Mouse (Mus musculus): ENCODE measurements at regions not wholly inside any gene's neighbourhood (a gene's known extent, or its start where the extent isn't known, plus 50 kb on each side); places are given as distances from the start of the nearest gene placed in this dataset.

DNA sequence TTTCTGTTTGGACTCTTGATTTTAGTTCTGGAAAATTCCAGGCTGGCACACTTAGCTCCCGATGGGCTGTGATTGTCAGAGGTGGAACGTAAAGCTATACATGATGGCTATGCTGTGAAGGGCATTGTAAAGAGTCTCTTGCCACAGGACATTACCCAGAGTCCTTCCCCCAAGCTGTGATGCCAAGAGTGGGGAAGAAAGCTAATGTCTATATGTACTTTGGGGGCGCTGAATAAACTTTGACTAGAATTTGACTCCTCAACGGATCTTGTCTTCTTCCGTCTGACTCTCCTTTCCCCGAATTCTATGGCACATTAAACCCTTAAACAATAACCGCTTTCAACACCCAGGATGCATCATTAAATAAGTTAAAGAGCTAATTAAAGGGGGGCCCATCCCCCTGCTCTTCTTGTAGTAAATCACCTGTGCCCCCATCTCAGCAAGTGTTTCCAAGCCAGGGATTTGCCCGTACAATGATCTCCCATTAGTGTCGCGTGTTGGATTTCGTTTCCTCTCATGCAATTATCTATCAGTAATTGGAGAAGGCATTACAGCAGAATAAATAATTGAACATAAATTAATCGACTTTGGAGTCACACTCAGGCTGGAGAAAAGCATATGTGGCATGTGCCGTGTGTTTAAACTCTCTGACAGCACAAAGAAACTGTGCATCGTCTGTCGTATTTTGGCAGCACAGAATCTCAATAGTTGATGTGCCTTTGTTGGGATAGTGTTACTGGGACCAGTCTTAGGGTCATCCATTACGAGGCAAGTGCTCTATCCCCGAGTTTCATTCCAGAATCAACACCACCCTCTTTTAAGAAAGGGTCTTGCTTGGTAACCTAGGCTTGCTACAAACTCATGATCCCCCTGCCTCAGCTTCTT lies 343.9 kb downstream of the Nucb2 start:
- DNase-seq (ENCODE audit: low read depth in 2 of 2, low spot score in 2 of 2): no peak

DNA sequence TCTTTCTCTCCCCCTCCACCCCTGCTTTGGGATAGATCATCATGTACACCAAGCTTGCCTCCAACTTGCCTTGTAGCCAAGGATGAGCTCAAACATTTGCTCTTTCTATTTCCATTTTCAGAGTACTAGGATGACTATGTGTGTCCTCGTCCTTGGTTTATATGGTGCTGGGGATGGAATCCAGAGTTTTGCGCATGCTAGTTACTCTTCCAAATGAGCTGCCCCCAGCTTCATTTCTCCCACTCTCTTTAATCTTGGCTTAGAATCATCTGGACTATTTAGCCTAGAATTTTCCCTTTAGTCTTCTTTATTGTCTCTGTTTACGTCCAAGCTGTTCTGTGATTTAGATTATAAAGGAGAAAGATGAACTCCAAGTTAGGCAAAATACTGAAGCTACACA lies 349.2 kb downstream of the Nucb2 start:
- no peak for DNase-seq (ENCODE audit: low read depth in 2 of 2, low spot score in 2 of 2)

DNA sequence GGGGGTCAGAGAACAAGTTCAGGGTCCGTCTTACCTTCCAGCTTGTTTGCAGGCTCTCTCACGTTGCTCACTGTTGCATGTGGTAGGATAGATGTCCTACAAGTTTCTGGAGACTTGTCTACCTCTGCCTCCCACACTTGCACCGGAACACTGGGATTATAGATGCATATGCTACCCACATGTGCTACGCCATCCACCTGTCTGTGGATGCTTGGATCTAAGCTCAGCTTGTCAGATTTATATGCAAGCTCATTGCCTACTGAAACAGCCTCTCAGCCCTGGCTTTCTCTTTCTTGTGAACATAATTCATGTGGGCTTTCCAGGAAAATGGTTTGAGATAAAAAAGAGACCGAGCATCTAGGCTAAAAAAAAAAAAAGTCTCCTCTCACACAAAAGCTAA lies 353.0 kb downstream of the Nucb2 start:
- no peak for DNase-seq (ENCODE audit: low read depth in 2 of 2, low spot score in 2 of 2)

DNA sequence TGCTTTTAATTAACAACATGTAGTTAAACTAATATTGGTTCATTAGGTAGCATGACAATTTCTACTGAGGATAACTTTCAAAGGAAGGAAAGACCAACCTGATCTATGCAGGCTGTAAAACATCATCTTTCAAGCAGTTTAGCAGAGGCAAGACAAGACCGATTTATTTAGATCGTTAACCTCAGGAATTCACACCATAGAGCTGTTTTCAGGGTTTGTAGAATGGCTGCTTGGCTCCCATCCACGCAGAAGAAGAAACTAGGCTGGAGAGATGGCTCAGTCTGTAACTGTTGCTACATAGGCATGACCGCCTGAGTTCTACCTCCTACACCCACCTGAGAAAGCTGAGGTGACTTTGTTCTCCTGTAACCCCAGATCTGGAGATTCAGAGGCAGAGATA lies 353.6 kb downstream of the Nucb2 start:
- no peak for DNase-seq (ENCODE audit: low read depth in 2 of 2, low spot score in 2 of 2)

DNA sequence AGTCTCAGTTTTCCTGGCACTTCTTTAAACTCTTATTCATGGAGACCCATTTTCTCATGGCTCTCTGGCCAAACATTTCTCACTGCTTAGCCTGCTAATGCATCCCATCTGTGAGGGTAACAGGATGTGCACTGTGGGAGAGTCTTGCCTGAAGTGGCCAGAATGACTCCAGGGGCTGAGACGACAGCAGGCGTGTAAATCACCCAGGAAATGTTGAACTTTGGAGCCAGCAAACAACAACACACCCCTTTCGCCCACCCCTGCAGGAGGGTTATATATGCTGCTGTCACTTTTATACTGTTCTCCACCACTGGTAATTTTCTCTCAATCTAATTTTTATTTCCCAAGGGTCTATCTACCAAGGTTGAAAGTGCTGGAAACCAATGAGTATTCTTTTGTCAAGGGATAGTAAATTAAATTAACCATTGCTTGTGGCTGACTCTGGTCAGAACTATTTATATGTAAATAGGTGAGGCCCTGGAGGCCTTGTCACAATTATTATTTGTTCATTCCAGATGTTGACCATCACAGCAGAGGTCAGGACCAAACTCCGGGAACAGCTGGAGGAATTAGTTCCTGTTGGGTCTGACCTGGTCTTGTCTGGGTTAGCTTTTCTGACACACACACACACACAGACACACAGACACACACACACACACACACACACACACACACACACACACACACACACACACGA lies 378.2 kb downstream of the Nucb2 start:
- DNase-seq (ENCODE audit: low read depth in 2 of 2, low spot score in 2 of 2): no peak

DNA sequence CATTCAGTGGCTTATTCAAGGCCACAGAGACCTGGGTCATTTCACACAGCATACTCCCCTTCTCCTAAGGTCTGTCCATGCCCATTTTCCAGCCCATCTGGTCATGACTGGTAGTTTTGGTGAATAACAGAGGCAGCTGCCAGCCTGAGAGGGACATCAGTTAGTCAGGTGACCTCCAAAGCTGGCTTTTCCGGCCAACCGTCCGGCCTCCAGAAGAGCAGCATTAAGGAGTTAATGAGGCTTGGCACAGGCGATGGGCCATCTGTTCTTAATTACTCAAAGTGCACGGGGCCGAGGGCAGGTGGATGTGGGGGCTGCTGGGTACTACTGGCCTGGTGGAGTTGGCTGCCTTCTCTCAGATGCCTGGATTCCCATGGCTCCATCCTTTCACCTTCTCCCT lies 389.7 kb downstream of the Nucb2 start:
- no peak for DNase-seq (ENCODE audit: low read depth in 2 of 2, low spot score in 2 of 2)

DNA sequence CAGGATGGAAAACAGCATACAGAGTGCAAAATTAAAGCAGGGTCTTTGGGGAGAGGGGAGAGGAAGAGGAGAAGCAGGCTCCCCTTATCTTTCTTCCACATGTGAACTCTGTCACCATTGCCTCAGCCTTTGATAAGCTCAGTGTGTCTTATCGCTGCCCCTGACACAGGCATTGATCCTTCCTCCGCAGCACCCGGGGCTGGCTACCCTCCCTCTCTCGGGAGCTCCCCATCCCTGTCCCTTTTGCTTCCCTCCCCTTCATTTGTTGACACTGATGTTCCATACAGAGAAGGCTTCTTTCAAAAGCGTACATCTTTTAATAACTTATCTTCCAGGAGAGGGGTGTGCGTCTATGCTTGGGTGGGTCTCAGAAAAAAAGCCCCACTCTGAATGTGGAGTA lies 411.6 kb downstream of the Nucb2 start:
- DNase-seq (ENCODE audit: low read depth in 2 of 2, low spot score in 2 of 2): no peak

DNA sequence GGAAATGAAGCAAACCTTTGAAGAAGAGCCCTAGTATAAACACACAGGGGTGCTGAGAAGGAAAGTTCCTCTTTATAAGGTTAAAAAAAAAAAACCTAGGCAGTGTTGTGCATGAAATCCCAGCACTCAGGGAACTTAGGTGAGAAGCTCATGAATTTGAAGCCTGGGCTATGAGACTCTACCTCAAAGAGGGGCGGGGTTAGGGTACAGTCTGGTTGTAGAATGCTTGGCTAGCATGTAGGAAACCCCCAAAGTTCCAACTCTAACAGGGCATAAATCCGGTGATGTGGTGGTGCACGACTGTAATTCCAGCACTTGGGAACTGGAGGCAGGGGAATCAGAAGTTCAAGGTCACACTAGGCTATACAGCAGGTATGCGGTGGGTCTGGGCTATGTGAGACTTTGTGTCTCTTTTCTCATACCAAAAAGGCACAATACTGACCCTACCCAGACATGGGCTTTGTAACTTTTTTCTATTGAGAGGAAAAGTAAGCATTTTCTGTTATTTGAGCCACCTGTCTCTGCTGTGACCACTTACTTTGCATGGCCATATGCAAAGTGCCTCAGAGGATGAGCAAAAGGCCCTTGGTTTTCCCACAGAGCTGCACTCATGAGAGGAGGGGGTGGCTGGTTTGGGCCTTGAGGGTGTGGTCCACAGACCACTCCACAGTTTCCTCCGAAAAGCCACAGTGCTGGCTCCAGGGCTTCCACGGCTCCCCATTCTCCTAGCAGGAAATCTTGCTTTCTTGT lies 413.9 kb downstream of the Nucb2 start:
- no peak for DNase-seq (ENCODE audit: low read depth in 2 of 2, low spot score in 2 of 2)

DNA sequence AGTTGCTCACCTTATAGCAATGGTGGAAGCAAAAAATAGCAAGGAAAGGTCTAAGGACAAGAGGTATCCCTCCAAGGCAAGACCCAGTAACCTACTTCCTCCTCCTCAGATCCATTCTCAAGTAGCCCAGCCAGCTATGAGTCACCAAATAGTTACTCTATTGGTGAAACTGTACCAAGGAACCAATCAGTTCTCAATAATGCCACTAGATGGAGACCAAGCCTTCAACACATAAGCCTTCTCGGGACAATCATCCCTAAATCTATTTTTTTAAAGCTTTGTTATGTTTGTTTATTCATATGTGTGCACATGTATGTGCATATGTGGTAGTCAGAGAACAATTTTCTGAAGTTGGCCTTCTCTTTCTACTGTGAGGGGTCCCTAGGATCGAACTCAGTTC lies 434.3 kb upstream of the Xylt1 start:
- no peak for DNase-seq (ENCODE audit: low read depth in 2 of 2, low spot score in 2 of 2)

DNA sequence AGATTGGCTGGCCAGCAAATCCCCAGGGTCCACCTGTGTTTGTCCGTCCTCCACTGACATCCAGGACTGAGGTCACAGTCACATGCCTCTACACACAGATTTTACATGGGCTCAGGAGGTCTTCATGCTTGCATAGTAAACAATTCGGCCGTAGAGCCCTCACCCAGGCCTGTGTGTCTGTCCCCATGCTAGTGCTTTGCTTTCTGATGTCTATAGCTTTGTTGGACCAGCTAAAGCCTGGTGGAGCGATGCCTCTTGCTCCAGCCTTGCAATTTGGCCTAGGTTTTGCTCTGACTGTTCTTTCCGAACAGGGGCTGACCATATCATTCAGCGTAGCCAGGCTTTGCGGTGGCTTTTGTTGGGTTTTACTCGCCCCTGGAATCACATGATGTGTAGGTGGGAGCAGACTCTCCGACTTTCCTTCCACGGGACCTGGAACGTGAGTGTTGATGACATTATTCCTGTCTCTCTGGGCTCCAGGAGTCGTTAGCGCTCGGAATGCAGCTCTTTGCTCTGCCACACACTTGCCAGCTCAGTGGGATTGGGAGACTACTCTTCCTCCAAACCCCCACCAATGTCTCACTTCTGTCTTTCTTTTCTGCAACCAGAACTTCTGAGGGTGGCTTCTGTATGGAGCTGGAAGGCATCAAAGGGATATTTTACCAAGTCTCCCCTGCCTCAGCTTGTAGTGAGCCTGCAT lies 421.4 kb upstream of the Xylt1 start:
- no peak for DNase-seq (ENCODE audit: low read depth in 2 of 2, low spot score in 2 of 2)

DNA sequence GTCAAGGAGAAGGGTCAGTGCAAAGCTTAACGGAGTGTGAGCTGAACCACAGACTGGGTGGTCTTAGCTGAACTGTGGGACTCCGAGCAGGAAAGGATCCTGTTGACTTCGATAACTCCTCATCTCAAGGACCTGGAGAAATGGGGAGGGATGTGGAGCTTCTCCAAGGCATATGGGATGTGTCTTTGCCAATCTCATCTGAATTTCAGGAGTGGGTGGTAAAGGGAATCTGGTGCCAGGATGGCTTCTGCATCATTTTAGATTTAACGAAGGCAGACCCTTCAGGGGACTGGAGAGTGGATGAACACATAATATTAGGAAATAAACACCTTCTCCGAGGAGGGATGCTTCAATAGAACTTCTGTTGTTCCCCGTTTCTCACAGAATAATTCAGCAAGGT lies 416.9 kb upstream of the Xylt1 start:
- no peak for DNase-seq (ENCODE audit: low read depth in 2 of 2, low spot score in 2 of 2)

DNA sequence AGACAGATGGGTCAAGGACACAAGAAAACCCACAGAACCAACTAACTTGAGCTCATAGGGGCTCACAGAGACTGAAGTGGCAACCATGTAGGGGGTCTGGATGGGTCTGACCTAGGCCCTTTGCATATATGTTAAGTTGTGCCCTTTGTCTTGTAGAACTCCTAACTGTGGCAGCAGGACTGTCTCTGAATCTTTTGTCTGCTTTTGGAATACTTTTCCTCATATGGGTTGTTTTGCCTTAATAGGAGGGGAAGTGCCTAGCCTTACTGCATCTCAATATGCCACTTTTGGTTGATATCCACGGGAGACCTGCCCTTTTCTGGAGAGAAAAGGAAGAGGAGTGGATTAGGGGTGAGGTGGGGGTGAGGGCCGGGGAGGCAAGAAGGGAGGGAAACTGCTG lies 389.4 kb upstream of the Xylt1 start:
- no peak for DNase-seq (ENCODE audit: low read depth in 2 of 2, low spot score in 2 of 2)

DNA sequence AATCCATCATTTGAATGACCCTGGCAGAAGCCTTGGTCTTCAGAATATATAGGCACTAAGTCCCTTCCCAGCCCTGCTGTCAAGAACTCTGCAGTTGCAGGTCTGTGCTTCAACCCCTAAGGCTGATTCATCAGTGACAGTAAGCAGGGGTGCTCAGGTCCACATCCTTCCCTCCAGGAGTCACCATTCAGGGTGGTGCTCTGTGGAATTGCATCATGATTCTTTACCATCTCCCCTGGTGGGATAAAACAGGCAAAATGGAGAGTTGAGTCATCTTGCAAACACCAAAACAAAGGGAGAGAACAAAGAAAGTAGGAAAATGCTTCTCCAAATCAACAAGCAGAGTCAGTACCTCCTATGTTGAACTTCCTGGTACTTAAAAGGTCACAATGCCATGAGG lies 388.6 kb upstream of the Xylt1 start:
- no peak for DNase-seq (ENCODE audit: low read depth in 2 of 2, low spot score in 2 of 2)

DNA sequence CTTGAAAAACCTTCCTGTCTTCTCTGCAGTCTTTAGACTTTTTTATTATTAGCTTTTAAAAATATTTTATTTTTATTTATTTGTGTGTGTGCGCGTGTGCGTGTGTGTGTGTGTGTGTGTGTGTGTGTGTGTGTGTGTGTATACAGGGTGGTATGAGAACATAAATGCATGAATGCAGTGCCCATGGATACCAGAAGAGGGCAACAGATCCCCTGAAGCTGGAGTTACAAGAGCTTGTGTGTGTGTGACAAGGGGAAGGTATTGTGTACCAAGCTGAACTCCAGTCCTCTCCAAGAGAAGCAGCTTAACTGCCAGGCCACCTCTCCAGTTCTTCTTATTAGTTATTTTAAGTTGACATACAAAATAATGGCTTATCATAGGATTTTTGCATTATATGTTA lies 385.0 kb upstream of the Xylt1 start:
- DNase-seq (ENCODE audit: low read depth in 2 of 2, low spot score in 2 of 2): no peak

DNA sequence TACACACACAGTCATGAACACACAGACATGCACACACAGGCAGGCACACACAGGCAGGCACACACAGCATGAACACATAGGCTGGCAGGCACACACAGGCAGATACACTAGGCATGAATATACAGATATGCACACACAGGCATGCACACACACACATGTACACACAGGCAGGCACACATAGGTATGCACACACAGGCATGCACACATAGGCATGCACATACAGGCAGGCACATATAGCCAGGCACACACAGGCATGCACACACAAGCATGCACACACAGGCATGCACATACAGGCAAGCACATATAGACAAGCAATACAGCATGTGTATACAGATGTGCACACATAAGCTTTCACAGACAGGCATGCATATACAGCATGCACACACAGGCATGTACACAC lies 377.6 kb upstream of the Xylt1 start:
- no peak for DNase-seq (ENCODE audit: low read depth in 2 of 2, low spot score in 2 of 2)

DNA sequence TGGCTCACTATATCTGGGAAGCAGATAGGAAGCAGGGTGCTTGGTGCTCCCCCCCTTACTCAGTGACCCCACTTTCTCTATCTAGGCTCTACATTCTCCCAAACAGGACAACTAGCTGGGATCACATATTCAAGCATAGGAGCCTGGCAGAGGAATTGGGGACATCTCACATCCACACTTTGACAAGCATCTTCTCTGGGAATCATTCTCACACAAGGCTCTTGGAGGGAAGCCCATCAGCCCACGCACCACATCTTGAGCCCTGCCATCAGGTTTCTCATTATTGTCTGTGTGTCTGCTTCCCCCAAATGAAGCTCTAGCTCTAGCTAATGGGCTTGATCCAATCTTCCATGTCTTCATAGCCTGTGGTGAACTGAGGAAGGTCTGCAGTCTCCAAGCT lies 362.4 kb upstream of the Xylt1 start:
- no peak for DNase-seq (ENCODE audit: low read depth in 2 of 2, low spot score in 2 of 2)

DNA sequence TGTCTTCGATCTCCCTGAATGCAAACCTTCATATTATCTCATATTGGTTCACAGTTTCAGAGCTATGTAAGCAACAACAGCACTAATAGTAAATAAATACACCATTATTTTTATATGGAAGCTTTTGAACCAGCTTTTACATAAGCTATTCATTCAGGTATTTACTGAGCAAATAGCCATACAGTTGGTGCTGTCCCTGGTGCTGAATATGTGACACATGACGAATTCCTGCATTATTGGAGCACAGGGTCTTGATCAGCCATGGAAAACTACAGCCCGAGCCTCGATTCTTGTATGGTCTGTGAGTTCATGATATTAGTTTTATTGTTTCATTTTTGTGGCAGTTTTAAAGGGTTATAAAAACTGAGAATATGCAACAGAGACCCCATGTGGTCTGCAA lies 359.1 kb upstream of the Xylt1 start:
- DNase-seq (ENCODE audit: low read depth in 2 of 2, low spot score in 2 of 2): no peak

DNA sequence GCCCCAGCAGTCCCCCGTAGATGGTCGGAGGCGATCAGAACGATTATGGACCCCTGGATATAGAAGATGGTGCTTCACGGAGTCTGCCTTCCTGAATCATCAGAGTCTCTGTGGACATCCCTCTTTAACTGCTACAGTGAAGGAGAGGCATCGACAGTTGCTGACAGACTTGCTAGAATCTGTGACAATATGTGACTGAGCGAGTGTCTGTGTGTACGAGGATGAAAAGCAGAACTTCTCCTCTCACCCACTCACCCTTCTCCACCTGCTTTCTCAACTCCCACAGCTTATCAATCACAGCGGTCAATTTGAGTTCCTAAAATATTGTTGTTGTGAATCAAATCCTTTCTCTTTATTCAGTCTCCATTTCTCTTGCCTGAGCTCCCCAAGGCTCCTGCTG lies 335.9 kb upstream of the Xylt1 start:
- no peak for DNase-seq (ENCODE audit: low read depth in 2 of 2, low spot score in 2 of 2)

DNA sequence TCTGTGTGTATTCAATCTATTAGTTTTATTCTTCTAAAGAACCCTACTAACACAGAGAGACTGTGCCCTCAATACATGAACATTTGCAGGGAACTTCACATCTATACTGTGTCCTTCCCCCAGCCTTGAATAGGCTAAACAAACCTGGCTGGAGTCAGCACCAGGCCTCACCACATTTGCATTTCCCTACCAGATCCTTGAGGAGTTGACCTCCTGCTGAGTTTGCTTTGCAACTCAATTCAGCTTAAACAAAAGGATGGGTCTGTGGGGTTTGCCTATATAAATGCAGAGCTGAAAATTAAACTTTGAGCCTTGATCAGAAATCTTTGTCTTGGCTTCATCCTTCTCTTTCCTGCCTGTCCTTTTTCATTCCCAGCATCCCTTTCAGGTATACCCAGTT lies 331.5 kb upstream of the Xylt1 start:
- DNase-seq (ENCODE audit: low read depth in 2 of 2, low spot score in 2 of 2): no peak

DNA sequence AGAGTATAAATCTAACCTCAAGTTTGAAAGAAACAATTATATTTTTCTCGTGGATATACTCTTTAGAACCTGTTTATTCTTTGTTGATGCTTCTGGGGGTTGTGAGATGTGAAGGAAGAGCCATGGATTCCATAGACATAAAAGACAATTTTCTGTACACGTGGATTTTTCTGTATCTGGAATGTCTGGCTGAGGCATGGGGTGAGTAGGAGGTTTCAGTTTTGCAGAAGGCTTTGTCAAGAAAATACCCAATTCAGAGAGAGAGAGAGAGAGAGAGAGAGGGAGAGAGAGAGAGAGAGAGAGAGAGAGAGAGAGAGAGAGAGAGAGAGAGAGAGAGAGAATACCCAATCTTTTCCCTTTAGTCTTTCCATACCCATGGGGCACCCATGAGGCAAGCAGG lies 315.0 kb upstream of the Xylt1 start:
- no peak for DNase-seq (ENCODE audit: low read depth in 2 of 2, low spot score in 2 of 2)

DNA sequence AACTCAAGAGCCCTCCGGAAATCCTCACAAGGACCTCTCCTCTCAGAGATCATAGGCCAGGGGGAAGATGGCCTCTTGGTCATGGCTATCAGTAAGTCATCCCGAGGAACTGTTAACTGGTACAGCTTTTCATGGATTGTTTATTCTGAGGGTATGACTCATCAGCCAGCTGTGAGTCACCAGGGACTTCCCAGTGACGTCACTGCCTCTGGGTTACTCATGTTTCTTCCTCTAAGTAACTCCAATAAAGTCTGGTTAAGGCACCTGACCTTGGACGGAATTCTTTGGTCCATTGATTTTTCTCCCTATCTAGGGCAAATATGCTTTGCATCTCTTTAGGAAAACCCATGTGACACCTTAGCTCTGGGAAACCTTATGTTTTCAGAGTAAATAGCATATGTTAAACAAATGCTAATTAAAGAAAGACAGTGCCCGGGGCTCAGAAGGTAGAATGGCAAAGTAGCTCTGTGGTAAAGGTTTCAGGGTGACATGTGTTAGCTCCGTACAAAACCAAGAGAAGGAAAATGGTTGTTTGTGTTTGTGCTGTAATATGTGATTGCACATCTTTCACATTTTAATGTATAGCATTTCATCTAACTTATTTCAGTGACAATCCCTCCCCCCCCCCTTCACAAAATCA lies 289.7 kb upstream of the Xylt1 start:
- no peak for DNase-seq (ENCODE audit: low read depth in 2 of 2, low spot score in 2 of 2)

Measured in CD8-positive naive resting alpha-beta T cell, adult 2 months (primary cell).